In genomic region chr10:21077151-21077719, GRCm38 (mm10) we compare ENCODE assay signal across 10 mouse cellular contexts.
DNase-seq lines count a peak whose midpoint lies in the region; ATAC-seq and TF ChIP-seq lines count a peak whose summit lies in the region.
"Had no signal": no experiment of that assay in that cellular context is flagged by ENCODE, and none has a peak within 500 bp of the region (broad histone marks: within the 10 kb centered on the region; RNA-seq: fewer than 3 reads in every experiment).

No protein-coding gene starts in this region.

- peak overlapping the region; percentile 65 for H3K27ac ChIP-seq in heart, embryonic 16.5 days (ENCODE audit: low read length)
- H3K27ac ChIP-seq in liver, adult 2 months (replicated peaks; ENCODE audit: insufficient read depth, low read depth, low read length), result no peak overlapping the region
- no peak overlapping the region for H3K27ac ChIP-seq in hindbrain, embryonic 12.5 days

- H3K79me2 ChIP-seq in liver, adult 2 months (ENCODE audit: control insufficient read depth, insufficient read depth, low read length), result no peaks in the 10 kb centered on the region

- 64% methylated on average over 14 of the region's 14 CpGs for WGBS in heart, embryonic 16.5 days
- 76% methylated on average over 14 of the region's 14 CpGs for WGBS in liver, adult 2 months
- WGBS in hindbrain, embryonic 12.5 days, result 74% methylated on average over 14 of the region's 14 CpGs

- TF ChIP-seq POLR2A in liver, adult 2 months (IDR thresholded peaks at IDR 0.05; ENCODE audit: extremely low read depth, insufficient read depth, low read length), result no peak

- ATAC-seq in heart, embryonic 16.5 days (replicated peaks; ENCODE audit: extremely low read depth, insufficient read depth, low FRiP score), result no peak
- no peak; the same call in 1 of the 2 replicates for ATAC-seq in erythroblast, adult 5-6 weeks (replicated peaks; ENCODE audit: low FRiP score, poor library complexity, severe bottlenecking)
- no peak for ATAC-seq in hindbrain, embryonic 12.5 days (ENCODE audit: low FRiP score)

- H3K4me1 ChIP-seq in heart, embryonic 16.5 days (ENCODE audit: control insufficient read depth, insufficient read depth, low read length), result no peaks in the 10 kb centered on the region
- H3K4me1 ChIP-seq in liver, adult 2 months (ENCODE audit: control insufficient read depth, insufficient read depth, low read length), result no peaks in the 10 kb centered on the region
- H3K4me1 ChIP-seq in hindbrain, embryonic 12.5 days, result no peaks in the 10 kb centered on the region

- no peaks in the 10 kb centered on the region for H3K27me3 ChIP-seq in heart, embryonic 16.5 days (ENCODE audit: control insufficient read depth, insufficient read depth, low read length)
- H3K27me3 ChIP-seq in liver, adult 2 months (ENCODE audit: control insufficient read depth, insufficient read depth, low read length), result no peaks in the 10 kb centered on the region
- H3K27me3 ChIP-seq in hindbrain, embryonic 12.5 days, result no peaks in the 10 kb centered on the region

- DNase-seq in heart, postnatal 4 days, result no peak
- DNase-seq in liver, adult 2 months (ENCODE audit: extremely low read depth, low read depth, low spot score), result peak; percentile 13
- peak; percentile 54 for DNase-seq in monocyte, adult 2 months (ENCODE audit: low read depth in 1 of 2, low spot score in 2 of 2)
- peak; percentile 81 for DNase-seq in thymus, postnatal 14 days
- DNase-seq in neural tube, embryonic 10.5 days (ENCODE audit: extremely low spot score, low spot score), result no peak

- TF ChIP-seq CTCF in liver, adult 2 months (IDR thresholded peaks at IDR 0.05; ENCODE audit: low read depth, low read length), result no peak

- H3K4me3 ChIP-seq in heart, embryonic 16.5 days (ENCODE audit: low read length), result no peak overlapping the region
- no peak overlapping the region for H3K4me3 ChIP-seq in liver, adult 2 months (ENCODE audit: insufficient read depth, low read depth, low read length)
- no peak overlapping the region for H3K4me3 ChIP-seq in hindbrain, embryonic 12.5 days
- H3K4me3 ChIP-seq: erythroblast, embryonic 14.5 days had no signal

- no peaks in the 10 kb centered on the region for H3K9me3 ChIP-seq in heart, embryonic 16.5 days (replicated peaks; ENCODE audit: control insufficient read depth, low read length)
- H3K9me3 ChIP-seq in hindbrain, embryonic 12.5 days (replicated peaks), result no peaks in the 10 kb centered on the region
- H3K9me3 ChIP-seq: G1E had no signal

- H3K36me3 ChIP-seq in heart, embryonic 16.5 days (ENCODE audit: control insufficient read depth, insufficient read depth), result no peaks in the 10 kb centered on the region
- no peaks in the 10 kb centered on the region for H3K36me3 ChIP-seq in liver, adult 2 months (ENCODE audit: control insufficient read depth, insufficient read depth, low read length)
- no peaks in the 10 kb centered on the region for H3K36me3 ChIP-seq in hindbrain, embryonic 12.5 days

- no peak overlapping the region for H3K9ac ChIP-seq in heart, embryonic 16.5 days (ENCODE audit: low read length)
- H3K9ac ChIP-seq in liver, adult 2 months (ENCODE audit: low read depth, low read length), result no peak overlapping the region
- H3K9ac ChIP-seq in hindbrain, embryonic 12.5 days, result no peak overlapping the region

- peak overlapping the region; percentile 13; the same call in 1 of the 2 replicates for H3K4me2 ChIP-seq in heart, embryonic 16.5 days (ENCODE audit: low read depth, low read length)
- no peak overlapping the region for H3K4me2 ChIP-seq in hindbrain, embryonic 12.5 days (replicated peaks)

Comparison
In these comparisons a context has a peak if more than half of its experiments do, and no peak if none do; other contexts are left out.
1. DNase-seq: peak in liver, adult 2 months (single experiment), monocyte, adult 2 months (2 of 2) and thymus, postnatal 14 days (single experiment); none in heart, postnatal 4 days (single experiment) and neural tube, embryonic 10.5 days (single experiment).